Mouse (Mus musculus): ENCODE results near the gene Cdc14b. TPM values are rescaled to one million over a fixed set of nuclear protein-coding genes. Genes with fewer than 3 reads are reported as not detected.
A peak's percentile ranks its signal among the peaks of the same experiment; 100 is the strongest.

Cdc14b gene
- total RNA-seq, 4 experiments from 2014 or later = 15.0 to 21.0 (median 19.1) TPM

GRCm38 (mm10) chr13:64237000-64237680 is 38.0 kb downstream of the Cdc14b start:
- peak in 1 of 2 experiments; percentile 29 for DNase-seq (ENCODE audit: low spot score in 2 of 2)

GRCm38 (mm10) chr13:64235777-64236176 is 39.3 kb downstream of the Cdc14b start:
- no peak for DNase-seq (ENCODE audit: low spot score in 2 of 2)

- DNase-seq (ENCODE audit: low spot score in 2 of 2) = no peak
Measured at GRCm38 (mm10) chr13:64235062-64235715, 39.9 kb downstream of the Cdc14b start.

GRCm38 (mm10) chr13:64233139-64233538 is 42.0 kb downstream of the Cdc14b start:
- no peak for DNase-seq (ENCODE audit: low spot score in 2 of 2)

GRCm38 (mm10) chr13:64226725-64227124 is 48.4 kb downstream of the Cdc14b start:
- DNase-seq (ENCODE audit: low spot score in 2 of 2) = no peak

GRCm38 (mm10) chr13:64225738-64226137 is 49.4 kb downstream of the Cdc14b start:
- DNase-seq (ENCODE audit: low spot score in 2 of 2) = no peak

GRCm38 (mm10) chr13:64214891-64215290 is 60.2 kb downstream of the Cdc14b start:
- no peak for DNase-seq (ENCODE audit: low spot score in 2 of 2)

- no peak for DNase-seq (ENCODE audit: low spot score in 2 of 2)
Measured at GRCm38 (mm10) chr13:64211995-64212603, 63.0 kb downstream of the Cdc14b start.

- no peak for DNase-seq (ENCODE audit: low spot score in 2 of 2)
Measured at GRCm38 (mm10) chr13:64208146-64208545, 66.9 kb downstream of the Cdc14b start.

- DNase-seq (ENCODE audit: low spot score in 2 of 2) = no peak
Measured at GRCm38 (mm10) chr13:64205186-64205585, 69.9 kb downstream of the Cdc14b start.

- no peak for DNase-seq (ENCODE audit: low spot score in 2 of 2)
Measured at GRCm38 (mm10) chr13:64204726-64205125, 70.4 kb downstream of the Cdc14b start.

GRCm38 (mm10) chr13:64200911-64201310 is 74.2 kb downstream of the Cdc14b start:
- no peak for DNase-seq (ENCODE audit: low spot score in 2 of 2)

GRCm38 (mm10) chr13:64198310-64198709 is 76.8 kb downstream of the Cdc14b start:
- DNase-seq (ENCODE audit: low spot score in 2 of 2) = no peak

- DNase-seq (ENCODE audit: low spot score in 2 of 2) = no peak
Measured at GRCm38 (mm10) chr13:64197899-64198298, 77.2 kb downstream of the Cdc14b start.

GRCm38 (mm10) chr13:64187065-64187464 is 88.0 kb downstream of the Cdc14b start:
- DNase-seq (ENCODE audit: low spot score in 2 of 2) = no peak

- DNase-seq (ENCODE audit: low spot score in 2 of 2) = no peak
Measured at GRCm38 (mm10) chr13:64186516-64186915, 88.6 kb downstream of the Cdc14b start.

GRCm38 (mm10) chr13:64185586-64185985 is 89.5 kb downstream of the Cdc14b start:
- DNase-seq (ENCODE audit: low spot score in 2 of 2) = no peak

- no peak for DNase-seq (ENCODE audit: low spot score in 2 of 2)
Measured at GRCm38 (mm10) chr13:64185176-64185575, 89.9 kb downstream of the Cdc14b start.

- DNase-seq (ENCODE audit: low spot score in 2 of 2) = no peak
Measured at GRCm38 (mm10) chr13:64184361-64184760, 90.7 kb downstream of the Cdc14b start.

GRCm38 (mm10) chr13:64183583-64183982 is 91.5 kb downstream of the Cdc14b start:
- no peak for DNase-seq (ENCODE audit: low spot score in 2 of 2)

- DNase-seq (ENCODE audit: low spot score in 2 of 2) = no peak
Measured at GRCm38 (mm10) chr13:64182091-64182490, 93.0 kb downstream of the Cdc14b start.

- no peak for DNase-seq (ENCODE audit: low spot score in 2 of 2)
Measured at GRCm38 (mm10) chr13:64180888-64181287, 94.2 kb downstream of the Cdc14b start.

GRCm38 (mm10) chr13:64180300-64180699 is 94.8 kb downstream of the Cdc14b start:
- no peak for DNase-seq (ENCODE audit: low spot score in 2 of 2)
